Comparison of ENCODE assay signal across 11 mouse cellular contexts in the genomic region with DNA sequence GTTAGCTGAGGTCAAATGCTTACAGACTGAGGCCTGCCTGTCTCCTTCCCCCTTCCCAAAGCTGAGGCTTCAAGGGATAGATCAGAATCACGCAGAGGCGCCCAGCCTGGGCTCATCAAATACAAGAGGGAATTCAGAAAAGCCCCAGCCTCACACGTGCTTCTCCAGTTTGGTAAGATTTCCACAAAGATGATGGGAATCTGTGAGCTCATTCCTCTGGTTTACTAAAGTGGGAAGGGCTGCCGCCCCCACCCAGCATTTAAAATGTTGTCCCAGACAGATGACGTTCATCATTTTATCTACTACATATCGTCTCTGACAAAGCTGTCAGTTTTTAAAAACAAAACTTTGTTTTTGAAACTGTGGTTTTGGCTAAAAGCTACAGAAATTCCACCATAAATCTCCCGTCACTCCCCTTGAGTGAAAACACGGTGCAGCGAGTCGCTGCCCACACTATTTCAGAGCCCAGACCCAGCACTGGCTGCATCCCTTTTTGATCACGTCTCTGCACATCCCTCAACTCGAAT. TPM values are rescaled to one million over a fixed set of nuclear protein-coding genes. Genes with fewer than 3 reads are reported as not detected.
DNase-seq lines count a peak whose midpoint lies in the region; ATAC-seq lines count a peak whose summit lies in the region.
"Had no signal": no experiment of that assay in that cellular context is flagged by ENCODE, and none has a peak within 500 bp of the region (broad histone marks: within the 10 kb centered on the region; RNA-seq: fewer than 3 reads in every experiment).

No protein-coding gene starts in this region.

- no peaks in the 10 kb centered on the region for H3K36me3 ChIP-seq in kidney, embryonic 16.5 days (ENCODE audit: insufficient read depth, low read length)

- ATAC-seq in kidney, embryonic 16.5 days (ENCODE audit: low FRiP score, low TSS enrichment): peak; percentile 57; the same call in 1 of the 2 replicates
- ATAC-seq in inflammation-experienced regulatory T-cells, adult 6 months: no peak

- H3K4me1 ChIP-seq in kidney, embryonic 16.5 days (ENCODE audit: insufficient read depth, low read length): peaks cover 26% of the 10 kb centered on the region

- DNase-seq in heart, adult 11 months: peak; percentile 83
- DNase-seq in heart, postnatal 14 days: no peak
- DNase-seq in kidney, adult 11 months: no peak
- peak; percentile 93 for DNase-seq in NIH3T3 (ENCODE audit: low read depth)
- peak; percentile 24 for DNase-seq in lung, postnatal 14 days
- no peak for DNase-seq in right cerebral cortex, postnatal 4 days
- DNase-seq: cerebellum, adult 9-10 months had no signal

- peak overlapping the region; percentile 12; the same call in 1 of the 2 replicates for H3K27ac ChIP-seq in kidney, embryonic 16.5 days (ENCODE audit: low read length)
- H3K27ac ChIP-seq: midbrain, embryonic 10.5 days had no signal

- H3K27me3 ChIP-seq in kidney, embryonic 16.5 days (ENCODE audit: insufficient read depth, low read length): no peaks in the 10 kb centered on the region

- H3K4me2 ChIP-seq in kidney, embryonic 16.5 days (replicated peaks; ENCODE audit: low read depth, low read length): no peak overlapping the region
- H3K4me2 ChIP-seq: liver, embryonic 11.5 days had no signal

- H3K4me3 ChIP-seq in kidney, embryonic 16.5 days (ENCODE audit: low read length): no peak overlapping the region
- H3K4me3 ChIP-seq: midbrain, embryonic 10.5 days had no signal

- no peak overlapping the region for H3K9ac ChIP-seq in kidney, embryonic 16.5 days (replicated peaks; ENCODE audit: low read length)

- intact Hi-C loops in heart, postnatal 14 days (cut with DNase I): no loop called here

- H3K9me3 ChIP-seq in kidney, embryonic 16.5 days (ENCODE audit: low read length): no peaks in the 10 kb centered on the region
- H3K9me3 ChIP-seq: midbrain, embryonic 10.5 days had no signal

- 38% methylated on average over 12 of the region's 12 CpGs for WGBS in kidney, embryonic 16.5 days

RNA-seq across cellular contexts. Expression of a gene that starts 17.4 kb away (rescaled TPM):
- total RNA-seq in heart, postnatal 14 days (2021): 10 to 100 TPM; 33.4 to 35.0 TPM
- polyA plus RNA-seq in kidney, embryonic 16.5 days (2015; fragmentation: Nextera tagmentation; extraction: Ambion mirVana): 8.6 and 8.7 TPM in 2 replicates
- not detected for polyA plus RNA-seq in inflammation-experienced regulatory T-cells, adult 6 months (2017; shearing (Covaris generic))

Comparison
In these comparisons a context has a peak if more than half of its experiments do, and no peak if none do; other contexts are left out.
1. DNase-seq: peak in heart, adult 11 months (single experiment), NIH3T3 (single experiment) and lung, postnatal 14 days (single experiment); none in heart, postnatal 14 days (0 of 2), kidney, adult 11 months (single experiment) and right cerebral cortex, postnatal 4 days (single experiment).